Mouse (Mus musculus) heart, embryonic 14.5 days (tissue): ENCODE results near the gene Vps52. TPM values are rescaled to one million over a fixed set of nuclear protein-coding genes. Genes with fewer than 3 reads are reported as not detected.
A peak's percentile ranks its signal among the peaks of the same experiment; 100 is the strongest.
"Not testable (repeated sequence)": the region's sequence is repeated elsewhere in the genome, so short reads cannot be mapped to it uniquely, and the experiment has no call there.

Experiments
- ATAC-seq: fragments of 200-750 bp; cut with Nextera tagmentation; 2 replicates; pipeline ENCODE4 v1.8.0; 2017; ENCODE audit warnings: low read depth, moderate TSS enrichment; ENCODE audit not compliant: insufficient number of reproducible peaks, insufficient read depth, low FRiP score
- H3K27ac ChIP-seq, 2 experiments: fragments of 200-500 bp in 1 of 2; fragments of 300-500 bp in 1 of 2; sonication (generic) in 1 of 2; replicated peaks in 1 of 2; 2 replicates each; pipeline ENCODE4 v1.5.1; 2012 to 2014; ENCODE audit warnings: low read depth in 2 of 2, low read length in 2 of 2, control low read depth in 1 of 2, mild to moderate bottlenecking in 1 of 2, mixed read lengths in 1 of 2; ENCODE audit not compliant: control insufficient read depth in 1 of 2, insufficient read depth in 1 of 2
- H3K27me3 ChIP-seq: fragments of 300-500 bp; sonication (generic); 2 replicates; pipeline ENCODE4 v1.6.1; 2014; ENCODE audit warnings: mild to moderate bottlenecking, low read length, control low read depth; ENCODE audit not compliant: control insufficient read depth, insufficient read depth
- H3K36me3 ChIP-seq: fragments of 300-500 bp; sonication (generic); 2 replicates; pipeline ENCODE4 v1.6.1; 2014; ENCODE audit warnings: mild to moderate bottlenecking, control low read depth, low read length, mixed read lengths; ENCODE audit not compliant: control insufficient read depth, insufficient read depth
- H3K4me1 ChIP-seq, 2 experiments: fragments of 200-500 bp in 1 of 2; fragments of 300-500 bp in 1 of 2; sonication (generic) in 1 of 2; 2 replicates each; pipeline ENCODE4 v1.6.1; 2012 to 2014; ENCODE audit warnings: low read length in 2 of 2, control low read depth in 1 of 2, mixed read lengths in 1 of 2; ENCODE audit not compliant: control insufficient read depth in 2 of 2, insufficient read depth in 2 of 2
- H3K4me2 ChIP-seq: fragments of 300-500 bp; sonication (generic); 2 replicates; pipeline ENCODE4 v1.6.1; 2014; ENCODE audit warnings: mild to moderate bottlenecking, low read length
- H3K4me3 ChIP-seq, 2 experiments: fragments of 200-500 bp in 1 of 2; fragments of 300-500 bp in 1 of 2; sonication (generic) in 1 of 2; 2 replicates each; pipeline ENCODE4 v1.5.1; 2012 to 2014; ENCODE audit warnings: low read length in 2 of 2, mild to moderate bottlenecking in 2 of 2, control low read depth in 1 of 2, low read depth in 1 of 2, moderate library complexity in 1 of 2; ENCODE audit not compliant: control insufficient read depth in 1 of 2, insufficient read depth in 1 of 2
- H3K9ac ChIP-seq: fragments of 300-500 bp; sonication (generic); 2 replicates; pipeline ENCODE4 v1.6.1; 2014; ENCODE audit warnings: mild to moderate bottlenecking, low read length
- H3K9me3 ChIP-seq: fragments of 300-500 bp; sonication (generic); 2 replicates; pipeline ENCODE4 v1.6.1; 2016; ENCODE audit warnings: low read length, control low read depth; ENCODE audit not compliant: control insufficient read depth
- WGBS: fragments of 180-500 bp; shearing (Covaris S2); extraction: QIAGEN DNeasy Blood & Tissue Kit; methylation state at CpG from one replicate; pipeline ENCODE4 v1.1.7; 2014; 5-methylcytosine and 5-hydroxymethylcytosine counted together
- polyA plus RNA-seq: library from polyadenylated mRNA; unstranded; fragments of >200 nt; fragmentation: Nextera tagmentation; extraction: Ambion mirVana; gene quantifications from 2 replicates; pipeline ENCODE4 v1.2.1, GENCODE M21; 2014

Vps52 gene
- polyA plus RNA-seq, 1 experiment from 2014 or later, result 27.6 TPM

GRCm38 (mm10) chr17:33951021-33951946 lies 4.3 kb upstream of the Vps52 start, which contains the start of gene B3galt4:
Gene B3galt4 (minus strand): TSS chr17:33951488.
- under 1% methylated on average over 45 of the region's 45 CpGs for WGBS
- H3K4me1 ChIP-seq, result peaks cover 21 to 45% of the 10 kb centered on the region in 2 experiments
- peaks cover 58% of the 10 kb centered on the region for H3K36me3 ChIP-seq
- H3K4me2 ChIP-seq, result peak within 1 kb of the TSS; percentile 97
- no peaks in the 10 kb centered on the region for H3K9me3 ChIP-seq
- H3K27ac ChIP-seq, result peak within 1 kb of the TSS; percentile 85 to 87
- peak within 1 kb of the TSS; percentile 56 to 68 for H3K4me3 ChIP-seq
- H3K9ac ChIP-seq, result peak within 1 kb of the TSS; percentile 78
- ATAC-seq, result peak; percentile 45
- no peaks in the 10 kb centered on the region for H3K27me3 ChIP-seq

GRCm38 (mm10) chr17:33952015-33952414 lies 3.6 kb upstream of the Vps52 start:
- whole genome bisulfite sequencing, result 74% methylated on average over 13 of the region's 13 CpGs
- H3K4me1 ChIP-seq, result peaks cover 21 to 50% of the 10 kb centered on the region in 2 experiments
- peak overlapping the region; percentile 78 for H3K9ac ChIP-seq
- ATAC-seq, H3K27me3 ChIP-seq, H3K9me3 ChIP-seq, H3K27ac ChIP-seq: not testable (repeated sequence)
- peaks cover 57% of the 10 kb centered on the region for H3K36me3 ChIP-seq
- peak overlapping the region; percentile 97 for H3K4me2 ChIP-seq
- peak overlapping the region in 1 of 2 experiments; percentile 56; a peak in 1 of 4 replicates for H3K4me3 ChIP-seq

GRCm38 (mm10) chr17:33952879-33953278 lies 2.7 kb upstream of the Vps52 start:
- no peak for ATAC-seq
- H3K4me3 ChIP-seq, result no peak overlapping the region
- peak overlapping the region; percentile 99 for H3K9ac ChIP-seq

GRCm38 (mm10) chr17:33953310-33953709 lies 2.3 kb upstream of the Vps52 start:
- ATAC-seq, result no peak
- H3K9ac ChIP-seq, result peak overlapping the region; percentile 99
- WGBS, result 87% methylated on average over 3 of the region's 3 CpGs
- no peak overlapping the region for H3K27ac ChIP-seq
- peaks cover 55% of the 10 kb centered on the region for H3K36me3 ChIP-seq
- no peaks in the 10 kb centered on the region for H3K27me3 ChIP-seq
- H3K9me3 ChIP-seq, result no peaks in the 10 kb centered on the region
- peaks cover 21 to 50% of the 10 kb centered on the region in 2 experiments for H3K4me1 ChIP-seq
- no peak overlapping the region for H3K4me3 ChIP-seq
- 0 out of 2 replicates have a peak overlapping the region, but pooled peaks have one; percentile 80 for H3K4me2 ChIP-seq

More at GRCm38 (mm10) chr17:33952879-33953278, 2.7 kb upstream of the Vps52 start:
- WGBS, result 82% methylated on average over 4 of the region's 4 CpGs
- Histone ChIP-seq H3K4me1 (peaks cover 21 to 50% of the 10 kb centered on the region in 2 experiments), H3K36me3 (peaks cover 55% of the 10 kb centered on the region), H3K4me2 (no peak overlapping the region), H3K27me3 (no peaks in the 10 kb centered on the region), H3K27ac (no peak overlapping the region), H3K9me3 (no peaks in the 10 kb centered on the region)

- H3K27me3 ChIP-seq, result no peaks in the 10 kb centered on the region
- H3K9ac ChIP-seq, result peak overlapping the region; percentile 99
- H3K4me1 ChIP-seq, result peaks cover 21 to 50% of the 10 kb centered on the region in 2 experiments
- H3K36me3 ChIP-seq, result peaks cover 58% of the 10 kb centered on the region
- H3K9me3 ChIP-seq, result no peaks in the 10 kb centered on the region
- peak overlapping the region; percentile 80 for H3K4me2 ChIP-seq
- 0 out of 4 replicates have a peak overlapping the region, but pooled peaks of 1 of the 2 experiments have one; percentile 89 for H3K27ac ChIP-seq
- peak overlapping the region; percentile 61 to 90 for H3K4me3 ChIP-seq
- WGBS, result 45% methylated on average over 5 of the region's 5 CpGs
- no peak for ATAC-seq
These were observed 1.5 kb upstream of the Vps52 start for GRCm38 (mm10) chr17:33953961-33954565.

- WGBS, result under 1% methylated on average over 33 of the region's 33 CpGs
These were observed 712 bp upstream of the Vps52 start for GRCm38 (mm10) chr17:33954646-33955554.

More at GRCm38 (mm10) chr17:33954646-33955554, 712 bp upstream of the Vps52 start:
- peak overlapping the region; percentile 80 for H3K4me2 ChIP-seq
- no peaks in the 10 kb centered on the region for H3K9me3 ChIP-seq
- no peaks in the 10 kb centered on the region for H3K27me3 ChIP-seq
- peak overlapping the region; percentile 81 to 89 for H3K27ac ChIP-seq
- H3K4me1 ChIP-seq, result peaks cover 19 to 50% of the 10 kb centered on the region in 2 experiments
- H3K4me3 ChIP-seq, result peak overlapping the region; percentile 61 to 90
- peak overlapping the region; percentile 99 for H3K9ac ChIP-seq
- ATAC-seq, result peak; percentile 12; the same call in 1 of the 2 replicates
- peaks cover 58% of the 10 kb centered on the region for H3K36me3 ChIP-seq
